Mouse (Mus musculus) yolk sac, embryonic 10.5 days (tissue): ENCODE results near the gene Chrna4.
A peak's percentile ranks its signal among the peaks of the same experiment; 100 is the strongest.

Source experiments
- DNase-seq: peaks from one replicate; pipeline ENCODE4 v3.0.0-alpha.2; 2017; ENCODE audit warnings: low spot score

Gene Chrna4

DNA sequence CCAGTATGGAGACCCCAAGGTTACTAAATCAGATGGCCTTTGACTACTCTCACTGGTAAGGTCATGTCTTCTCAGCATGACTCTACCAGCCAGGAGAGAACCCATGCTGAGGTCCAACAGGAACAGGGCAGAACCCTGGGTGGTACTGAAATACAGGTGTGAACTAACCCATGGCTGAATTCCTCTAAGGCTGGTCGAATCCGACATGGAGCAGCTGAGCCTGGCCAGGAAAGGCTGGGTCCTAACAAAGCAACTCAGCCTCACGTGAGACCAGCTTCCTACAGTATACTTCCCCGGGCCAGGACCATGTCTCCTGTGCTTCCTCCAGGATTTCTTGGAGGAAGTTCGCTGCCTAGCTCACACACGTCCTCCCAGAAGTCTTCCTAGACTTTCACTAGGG is 6.8 kb downstream of the Chrna4 start:
- DNase-seq, result no peak

DNA sequence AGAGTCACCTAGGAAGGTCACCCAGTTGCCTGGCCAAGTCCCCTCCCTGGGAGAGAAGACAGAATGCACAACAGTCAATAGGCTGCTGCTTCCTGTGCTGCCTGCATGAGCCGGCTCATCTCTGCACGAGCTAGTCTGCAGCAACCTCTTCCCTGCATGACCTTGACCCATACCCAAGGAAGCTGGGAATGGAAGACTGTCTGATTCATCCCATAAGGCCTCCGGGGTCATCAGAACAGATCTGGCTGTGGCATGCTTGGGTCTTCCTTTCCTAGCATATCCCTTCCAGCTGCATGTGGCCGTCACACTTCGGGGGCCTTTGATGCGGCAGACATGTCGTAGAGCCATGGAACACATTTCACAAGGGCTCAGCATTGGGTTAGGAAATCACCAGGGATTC is 8.2 kb downstream of the Chrna4 start:
- no peak for DNase-seq

GRCm38 (mm10) chr2:181033310-181033709 is 10.0 kb downstream of the Chrna4 start:
- no peak for DNase-seq

DNA sequence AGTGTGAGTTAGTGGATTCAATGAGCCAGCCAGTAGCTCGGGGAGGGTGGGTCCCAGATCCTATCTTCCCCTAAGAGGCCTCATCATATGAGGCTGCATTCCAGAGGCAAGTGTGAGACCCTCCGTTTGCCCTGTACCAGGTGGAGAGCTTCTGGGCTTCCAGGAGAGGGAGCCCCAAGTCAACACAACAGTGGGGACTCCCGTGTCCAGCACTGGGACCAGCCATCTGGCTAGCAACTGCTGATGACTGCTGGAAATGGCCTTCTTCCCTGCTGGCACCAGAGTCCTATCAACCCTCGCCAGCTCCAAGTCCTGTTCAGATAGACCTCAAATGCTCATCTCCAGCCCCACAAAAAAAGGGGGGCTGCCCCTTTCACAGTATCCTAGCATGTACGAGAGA is 10.9 kb downstream of the Chrna4 start:
- DNase-seq, result no peak

- no peak for DNase-seq
Observed at GRCm38 (mm10) chr2:181031406-181031934, 11.9 kb downstream of the Chrna4 start.

DNA sequence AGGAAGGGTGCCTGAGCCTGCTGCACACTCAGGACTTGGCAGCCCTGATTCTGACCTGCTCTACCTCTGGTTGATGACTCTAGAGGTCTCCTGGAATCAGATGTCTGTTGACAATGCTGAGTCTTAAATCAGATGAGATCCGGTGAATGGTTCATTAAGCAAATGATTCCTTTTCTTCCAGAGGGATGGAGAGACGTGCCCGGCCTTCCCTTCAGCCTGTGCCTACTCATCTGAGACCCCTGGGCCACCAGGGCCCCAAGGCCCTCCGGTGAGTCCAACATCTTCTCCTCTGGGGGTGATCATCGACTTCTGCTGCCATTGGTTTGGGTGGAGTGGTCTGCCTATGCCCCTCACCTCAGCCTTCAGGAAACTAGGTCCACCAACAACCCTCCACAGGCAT is 35.0 kb downstream of the Chrna4 start:
- DNase-seq, result no peak

GRCm38 (mm10) chr2:181007054-181007453 is 36.3 kb downstream of the Chrna4 start:
- no peak for DNase-seq

DNA sequence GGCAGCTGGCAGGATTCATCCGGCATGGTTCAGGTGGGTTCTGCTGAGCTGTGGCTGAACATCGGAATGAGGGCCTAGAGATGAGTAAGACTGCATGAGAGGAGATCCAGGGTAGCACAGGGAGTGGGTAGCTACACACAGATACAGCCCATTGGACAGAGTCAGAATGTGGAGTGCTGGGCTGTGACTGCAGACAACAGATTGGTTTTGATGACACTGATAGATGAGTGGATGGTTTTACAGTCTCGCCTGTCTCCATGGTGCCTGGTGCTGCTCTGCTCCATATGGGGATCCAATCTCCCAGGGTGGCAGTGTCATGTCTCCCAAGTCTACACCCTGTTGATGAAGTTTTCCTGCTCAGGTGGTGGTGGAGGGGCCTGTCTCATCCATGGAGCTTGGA is 46.4 kb downstream of the Chrna4 start:
- no peak for DNase-seq

DNA sequence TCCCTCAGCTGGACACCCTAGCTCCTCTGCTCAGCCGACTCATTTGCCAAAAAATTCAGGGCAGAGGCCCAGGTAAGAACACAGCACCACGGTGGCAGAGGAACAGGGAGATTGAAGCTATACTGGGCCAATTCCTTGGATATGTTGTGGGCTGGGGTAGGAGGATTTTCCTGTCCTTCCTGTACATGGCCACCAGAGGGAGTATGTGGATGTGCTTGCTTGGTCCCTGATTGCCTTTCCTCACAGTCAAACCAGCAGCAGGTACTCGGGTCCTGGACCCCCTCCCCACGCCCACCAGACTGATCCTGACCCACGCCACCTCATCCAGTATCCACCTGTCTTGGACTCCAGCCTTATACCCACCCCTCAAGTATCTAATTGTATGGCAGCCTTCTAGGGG is 46.9 kb downstream of the Chrna4 start:
- DNase-seq, result no peak

DNA sequence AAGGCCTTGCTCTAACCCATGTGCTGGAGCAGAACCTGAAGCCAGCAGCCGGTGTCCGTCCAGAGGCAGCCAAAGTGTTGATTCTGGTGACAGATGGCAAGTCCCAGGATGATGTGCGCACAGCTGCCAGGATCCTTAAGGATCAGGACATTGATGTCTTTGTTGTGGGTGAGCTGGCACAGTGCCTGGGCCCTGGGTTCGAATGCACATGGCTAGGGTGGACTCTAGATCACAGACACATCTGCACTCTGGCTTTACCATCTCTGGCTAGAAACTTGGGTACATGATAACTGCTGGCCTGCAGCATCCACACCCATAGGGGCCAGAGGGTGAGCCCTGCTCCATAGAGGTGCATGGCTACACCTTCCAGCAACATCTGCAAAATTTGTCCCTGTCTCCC is 47.9 kb downstream of the Chrna4 start:
- DNase-seq, result no peak

GRCm38 (mm10) chr2:180994360-180994759 is 49.0 kb downstream of the Chrna4 start:
- DNase-seq, result no peak

GRCm38 (mm10) chr2:180990347-180990746 is 53.0 kb downstream of the Chrna4 start:
- no peak for DNase-seq

DNA sequence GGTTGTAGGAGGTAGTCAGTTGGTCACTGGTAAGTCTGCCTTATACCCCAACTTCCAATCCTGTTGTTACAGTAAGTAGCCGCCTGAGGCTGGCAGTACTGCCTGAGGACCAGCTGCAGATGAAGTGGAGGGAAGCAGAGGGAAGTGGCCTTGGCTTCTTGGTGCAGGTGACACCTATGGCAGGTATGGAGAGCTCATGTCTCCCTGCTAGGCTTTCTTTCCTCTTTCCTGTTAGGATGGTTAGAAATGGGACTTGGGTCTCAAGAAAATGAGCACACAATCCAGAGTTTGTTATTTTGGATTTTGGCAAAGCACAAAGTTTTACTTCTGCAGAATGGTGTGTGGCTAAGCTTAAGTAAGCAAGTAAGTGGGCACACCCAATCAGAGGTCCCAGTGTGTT is 54.4 kb downstream of the Chrna4 start:
- DNase-seq, result no peak

DNA sequence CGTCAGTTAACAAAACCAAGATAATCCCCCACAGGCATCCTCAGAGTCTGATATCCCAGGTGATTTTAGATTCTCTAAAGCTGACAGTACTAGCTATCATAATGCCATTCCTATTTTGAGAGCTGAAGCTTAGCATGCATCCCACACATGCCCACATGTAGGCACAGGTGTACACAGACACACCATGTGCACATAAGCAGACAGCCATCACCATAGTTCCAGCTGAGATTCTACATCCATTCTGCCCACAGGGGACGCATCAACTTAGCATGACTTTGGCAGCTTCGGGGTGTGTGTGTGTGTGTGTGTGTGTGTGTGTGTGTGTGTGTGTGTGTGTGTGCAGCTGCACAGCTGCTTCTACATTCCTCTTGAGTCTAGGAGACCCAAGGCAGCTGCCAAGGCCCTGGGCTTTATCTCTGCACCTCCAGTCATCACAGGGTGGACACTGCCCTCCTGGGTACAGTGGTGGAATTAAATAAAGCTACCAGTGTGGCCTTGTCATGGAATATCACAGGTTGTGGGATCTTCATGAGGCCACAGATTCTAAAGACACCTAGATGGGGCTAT is 54.9 kb downstream of the Chrna4 start:
- no peak for DNase-seq

GRCm38 (mm10) chr2:180987432-180988030 is 55.8 kb downstream of the Chrna4 start:
- DNase-seq, result no peak

DNA sequence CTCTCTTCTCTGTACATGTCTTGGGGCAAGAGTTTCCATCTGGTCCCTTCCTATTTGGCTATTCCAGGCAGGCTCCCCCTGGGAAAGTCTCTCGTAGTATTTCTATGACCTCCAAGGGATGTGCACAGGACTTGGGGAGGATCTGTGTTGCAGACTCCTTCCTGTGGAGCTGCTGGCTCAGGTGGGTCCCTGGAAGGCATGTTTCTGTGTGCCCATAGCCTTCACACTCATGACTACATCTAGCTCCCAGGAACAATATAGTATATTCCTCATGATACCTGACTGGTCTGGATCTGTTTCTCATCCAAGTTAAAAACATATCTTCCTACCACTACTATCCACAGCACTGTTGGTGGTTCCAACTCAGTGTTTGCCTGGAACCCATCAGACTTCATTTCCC is 56.3 kb downstream of the Chrna4 start:
- no peak for DNase-seq

- no peak for DNase-seq
Observed at GRCm38 (mm10) chr2:180986449-180986848, 56.9 kb downstream of the Chrna4 start, which contains the start of gene Col20a1. Gene Col20a1, plus strand, starts transcription at chr2:180986535.

DNA sequence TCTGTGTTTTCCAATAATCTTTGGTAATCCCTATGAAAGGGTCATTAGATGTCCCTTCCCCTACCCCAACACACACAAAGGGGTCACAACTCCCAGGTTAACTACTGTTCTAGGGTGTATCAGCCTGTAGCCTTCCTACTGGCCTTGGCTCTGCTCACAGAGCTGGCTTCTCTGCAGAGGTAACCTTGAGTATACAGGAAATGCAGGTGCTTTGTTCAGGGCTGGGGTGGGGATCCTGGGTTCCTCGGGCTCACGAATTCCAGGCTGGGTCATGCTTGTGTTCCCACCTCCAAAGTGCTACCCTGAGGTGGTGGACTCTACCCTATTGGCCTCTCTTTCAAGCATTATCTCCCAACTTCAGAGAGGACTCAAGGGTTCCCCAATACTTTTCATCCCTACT is 57.7 kb downstream of the Chrna4 start:
- DNase-seq, result no peak

DNA sequence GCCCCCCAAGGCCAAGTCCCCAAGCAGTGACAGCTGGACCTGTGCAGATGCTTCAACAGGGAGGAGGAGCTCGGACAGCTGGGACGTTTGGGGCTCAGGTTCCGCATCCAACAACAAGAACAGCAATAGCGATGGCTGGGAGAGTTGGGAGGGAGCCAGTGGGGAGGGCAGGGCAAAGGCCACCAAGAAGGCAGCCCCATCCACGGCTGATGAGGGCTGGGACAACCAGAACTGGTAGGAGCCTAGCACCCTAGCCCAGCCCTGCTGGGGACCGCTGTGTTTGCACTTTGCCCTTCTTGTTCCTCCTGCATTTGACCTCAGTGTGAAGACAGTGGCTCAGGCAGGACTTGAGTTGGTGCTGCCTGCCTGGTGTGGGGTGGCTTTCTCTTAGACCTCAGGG is 62.2 kb downstream of the Chrna4 start:
- peak; percentile 34 for DNase-seq
